Mouse (Mus musculus) thymus, postnatal 0 days (tissue): ENCODE results near the gene Exoc6. TPM values are rescaled to one million over a fixed set of nuclear protein-coding genes. Genes with fewer than 3 reads are reported as not detected.

Experiments
- DNase-seq: peaks from one replicate; pipeline ENCODE4 v3.0.0-alpha.2; 2015; ENCODE audit warnings: low spot score
- polyA plus RNA-seq: library from polyadenylated mRNA; unstranded; fragments of >200 nt; fragmentation: Nextera tagmentation; extraction: Ambion mirVana; gene quantifications from 2 replicates; pipeline ENCODE4 v1.2.1, GENCODE M21; 2015

The Exoc6 gene
- polyA plus RNA-seq, 1 experiment from 2014 or later = 16.5 TPM

DNA sequence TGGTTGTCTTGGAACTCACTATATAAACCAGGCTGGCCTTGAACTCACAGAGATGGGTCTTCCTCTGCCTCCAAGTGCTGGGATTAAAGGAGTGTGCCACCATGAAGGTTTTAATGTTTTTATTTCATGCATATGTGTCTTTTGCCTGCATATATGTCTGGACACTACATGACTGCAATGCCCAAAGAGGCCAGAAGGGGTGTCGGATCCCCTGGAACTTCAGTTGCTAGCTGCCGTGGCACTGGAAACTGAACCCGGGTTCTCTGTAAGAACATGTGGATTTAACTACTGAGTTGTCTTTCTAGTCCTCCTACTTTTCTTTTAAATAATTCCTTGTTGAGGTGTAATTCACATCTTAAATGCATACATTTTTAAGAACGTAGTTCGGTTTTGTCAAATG is 174.4 kb downstream of the Exoc6 start:
- no peak for DNase-seq

DNA sequence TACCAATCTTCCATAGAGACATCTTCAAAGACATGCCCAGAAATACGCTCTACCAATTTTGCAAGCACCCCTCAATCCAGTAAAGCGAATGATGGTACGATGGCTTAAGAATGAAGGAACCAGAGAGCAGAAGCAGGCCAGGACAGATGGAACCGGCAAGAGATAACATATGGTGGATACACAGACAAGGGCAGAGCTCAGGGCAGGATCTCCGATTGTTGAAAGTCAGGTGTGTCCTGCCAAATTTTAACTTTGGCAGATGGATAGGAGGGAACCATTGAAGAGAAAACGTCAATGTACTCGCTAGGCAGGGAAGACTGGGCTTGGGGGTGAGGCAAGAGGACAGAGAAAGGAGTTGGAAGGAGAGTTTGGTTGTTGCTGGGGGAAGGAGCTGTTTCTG is 176.4 kb downstream of the Exoc6 start:
- no peak for DNase-seq

DNA sequence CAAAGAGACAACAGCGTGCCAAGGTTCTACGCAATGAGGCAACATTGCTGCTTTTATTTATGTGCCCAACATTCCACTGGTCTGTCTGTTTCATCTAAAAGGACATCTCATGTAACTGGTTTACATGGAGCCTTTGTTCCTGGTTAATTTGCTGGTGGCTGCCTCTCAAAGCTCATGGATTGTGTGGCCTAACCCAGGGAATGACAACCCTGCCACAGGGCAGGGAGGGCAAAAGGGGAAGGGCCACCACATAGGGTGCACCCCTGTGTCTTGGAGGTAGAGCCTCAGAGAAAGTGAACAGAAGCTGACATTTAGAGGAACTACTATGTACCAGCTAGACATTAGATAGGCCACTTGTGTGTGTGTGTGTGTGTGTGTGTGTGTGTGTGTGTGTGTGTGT is 177.1 kb downstream of the Exoc6 start:
- DNase-seq = no peak

Other genes starting within 250 kb of the Exoc6 start
- gene Ide, start 212.6 kb upstream of the Exoc6 start, polyA plus RNA-seq = 38.5 and 50.4 TPM in 2 replicates
- 66.5 and 76.9 TPM in 2 replicates for gene Kif11, start 174.0 kb upstream of the Exoc6 start, polyA plus RNA-seq
- 3.6 and 6.6 TPM in 2 replicates for gene Hhex, start 115.6 kb upstream of the Exoc6 start, polyA plus RNA-seq
- gene Cyp26c1, start 135.2 kb downstream of the Exoc6 start, polyA plus RNA-seq = not detected in 2 replicates
- gene Cyp26a1, start 147.4 kb downstream of the Exoc6 start, polyA plus RNA-seq = 3.6 and 3.8 TPM in 2 replicates